Mouse (Mus musculus) liver, embryonic 12.5 days (tissue): ENCODE measurements around the gene Gm19345. TPM values are rescaled to one million over a fixed set of nuclear protein-coding genes. Genes with fewer than 3 reads are reported as not detected.

ENCODE experiments used
- ATAC-seq: fragments of 200-750 bp; cut with Nextera tagmentation; 2 replicates; pipeline ENCODE4 v1.8.0; 2017; ENCODE audit warnings: moderate number of reproducible peaks, mild to moderate bottlenecking, moderate library complexity
- H3K27ac ChIP-seq: fragments of 300-500 bp; sonication (generic); 2 replicates; pipeline ENCODE4 v1.5.1; 2016; ENCODE audit warnings: mild to moderate bottlenecking
- H3K27me3 ChIP-seq: fragments of 300-500 bp; sonication (generic); replicated peaks from 2 replicates; pipeline ENCODE4 v1.6.1; 2016; ENCODE audit warnings: mild to moderate bottlenecking, moderate library complexity
- H3K36me3 ChIP-seq: fragments of 300-500 bp; sonication (generic); 2 replicates; pipeline ENCODE4 v1.6.1; 2016; ENCODE audit warnings: mild to moderate bottlenecking, moderate library complexity
- H3K4me1 ChIP-seq: fragments of 300-500 bp; sonication (generic); 2 replicates; pipeline ENCODE4 v1.6.1; 2016
- H3K4me2 ChIP-seq: fragments of 300-500 bp; sonication (generic); 2 replicates; pipeline ENCODE4 v1.6.1; 2016; ENCODE audit warnings: mild to moderate bottlenecking, moderate library complexity
- H3K4me3 ChIP-seq: fragments of 300-500 bp; sonication (generic); 2 replicates; pipeline ENCODE4 v1.5.1; 2016; ENCODE audit warnings: mild to moderate bottlenecking, moderate library complexity
- H3K9ac ChIP-seq: fragments of 300-500 bp; sonication (generic); 2 replicates; pipeline ENCODE4 v1.6.1; 2016; ENCODE audit warnings: mild to moderate bottlenecking, moderate library complexity
- H3K9me3 ChIP-seq: fragments of 300-500 bp; sonication (generic); replicated peaks from 2 replicates; pipeline ENCODE4 v1.6.1; 2016; ENCODE audit warnings: mild to moderate bottlenecking, moderate library complexity
- WGBS: fragments of 180-500 bp; shearing (Covaris S2); methylation state at CpG from one replicate; pipeline ENCODE4 v1.1.7; 2016; ENCODE audit not compliant: insufficient replicate concordance; 5-methylcytosine and 5-hydroxymethylcytosine counted together
- polyA plus RNA-seq: library from polyadenylated mRNA; unstranded; fragments of >200 nt; fragmentation: Nextera tagmentation; extraction: Ambion mirVana; gene quantifications from 2 replicates; pipeline ENCODE4 v1.2.1, GENCODE M21; 2016

Gene Gm19345
- polyA plus RNA-seq, 1 experiment from 2014 or later: not detected

- no peak overlapping the region for H3K4me3 ChIP-seq
- H3K4me2 ChIP-seq: no peak overlapping the region
- no peak for ATAC-seq
- WGBS: 57% methylated on average over 10 of the region's 10 CpGs
- H3K4me1 ChIP-seq: peaks cover 4% of the 10 kb centered on the region; the same call in 1 of the 2 replicates
- no peak overlapping the region for H3K27ac ChIP-seq
- no peak overlapping the region for H3K9ac ChIP-seq
- no peaks in the 10 kb centered on the region for H3K36me3 ChIP-seq
- no peaks in the 10 kb centered on the region for H3K9me3 ChIP-seq
- peaks cover 8% of the 10 kb centered on the region; the same call in 1 of the 2 replicates for H3K27me3 ChIP-seq
These were observed 7.9 kb downstream of the Gm19345 start for GRCm38 (mm10) chr7:19859740-19860139.

GRCm38 (mm10) chr7:19861199-19861598 lies 9.4 kb downstream of the Gm19345 start, which contains the start of gene Ceacam16:
Ceacam16 (minus strand) TSS chr7:19861299.
- Histone ChIP-seq H3K9me3 (no peaks in the 10 kb centered on the region), H3K27me3 (peaks cover 6% of the 10 kb centered on the region; the same call in 1 of the 2 replicates), H3K36me3 (no peaks in the 10 kb centered on the region), H3K4me2 (no peak within 1 kb of the TSS), H3K27ac (no peak within 1 kb of the TSS), H3K9ac (no peak within 1 kb of the TSS), H3K4me3 (no peak within 1 kb of the TSS), H3K4me1 (peaks cover 4% of the 10 kb centered on the region; the same call in 1 of the 2 replicates)
- 66% methylated on average over 9 of the region's 9 CpGs for WGBS
- no peak for ATAC-seq

- Histone ChIP-seq H3K27me3 (no peaks in the 10 kb centered on the region), H3K9me3 (no peaks in the 10 kb centered on the region), H3K4me3 (no peak overlapping the region), H3K4me1 (peaks cover 4% of the 10 kb centered on the region; the same call in 1 of the 2 replicates), H3K4me2 (no peak overlapping the region), H3K27ac (no peak overlapping the region), H3K9ac (no peak overlapping the region), H3K36me3 (no peaks in the 10 kb centered on the region)
- no peak for ATAC-seq
- 14% methylated on average over 2 of the region's 2 CpGs for WGBS
These were observed 12.4 kb downstream of the Gm19345 start for GRCm38 (mm10) chr7:19864241-19864640.

GRCm38 (mm10) chr7:19865246-19866036 lies 13.6 kb downstream of the Gm19345 start:
- H3K27ac ChIP-seq: no peak overlapping the region
- H3K36me3 ChIP-seq: no peaks in the 10 kb centered on the region
- peak; percentile 53 for ATAC-seq
- no peaks in the 10 kb centered on the region for H3K27me3 ChIP-seq
- H3K4me3 ChIP-seq: no peak overlapping the region
- no peak overlapping the region for H3K9ac ChIP-seq
- WGBS: 64% methylated on average over 8 of the region's 8 CpGs
- no peaks in the 10 kb centered on the region for H3K9me3 ChIP-seq
- H3K4me1 ChIP-seq: peaks cover 4% of the 10 kb centered on the region; the same call in 1 of the 2 replicates
- no peak overlapping the region for H3K4me2 ChIP-seq

GRCm38 (mm10) chr7:19866490-19866889 lies 14.7 kb downstream of the Gm19345 start:
- H3K4me1 ChIP-seq: peaks cover 7% of the 10 kb centered on the region
- no peak for ATAC-seq
- no peak overlapping the region for H3K4me2 ChIP-seq
- H3K9me3 ChIP-seq: no peaks in the 10 kb centered on the region
- H3K27ac ChIP-seq: no peak overlapping the region
- WGBS: 69% methylated on average over 6 of the region's 6 CpGs
- H3K36me3 ChIP-seq: no peaks in the 10 kb centered on the region
- H3K9ac ChIP-seq: no peak overlapping the region
- H3K27me3 ChIP-seq: no peaks in the 10 kb centered on the region
- no peak overlapping the region for H3K4me3 ChIP-seq

GRCm38 (mm10) chr7:19867751-19868399 lies 16.1 kb downstream of the Gm19345 start:
- no peak overlapping the region for H3K27ac ChIP-seq
- H3K27me3 ChIP-seq: no peaks in the 10 kb centered on the region
- no peak overlapping the region for H3K4me2 ChIP-seq
- H3K9me3 ChIP-seq: no peaks in the 10 kb centered on the region
- ATAC-seq: no peak
- H3K4me3 ChIP-seq: no peak overlapping the region
- H3K36me3 ChIP-seq: no peaks in the 10 kb centered on the region
- WGBS: 70% methylated on average over 16 of the region's 16 CpGs
- H3K9ac ChIP-seq: no peak overlapping the region
- H3K4me1 ChIP-seq: peaks cover 8% of the 10 kb centered on the region

- H3K4me2 ChIP-seq: 0 out of 2 replicates have a peak overlapping the region, but pooled peaks have one; percentile 8
- H3K27me3 ChIP-seq: no peaks in the 10 kb centered on the region
- peak; percentile 33; the same call in 1 of the 2 replicates for ATAC-seq
- H3K4me3 ChIP-seq: no peak overlapping the region
- WGBS: 21% methylated on average over 10 of the region's 10 CpGs
- no peaks in the 10 kb centered on the region for H3K36me3 ChIP-seq
- no peaks in the 10 kb centered on the region for H3K9me3 ChIP-seq
- no peak overlapping the region for H3K9ac ChIP-seq
- H3K4me1 ChIP-seq: peaks cover 7% of the 10 kb centered on the region
- no peak overlapping the region for H3K27ac ChIP-seq
These were observed 19.4 kb downstream of the Gm19345 start for GRCm38 (mm10) chr7:19871137-19871621.

- Histone ChIP-seq H3K9ac (no peak overlapping the region), H3K27me3 (no peaks in the 10 kb centered on the region), H3K4me1 (peaks cover 14% of the 10 kb centered on the region), H3K27ac (no peak overlapping the region), H3K4me3 (no peak overlapping the region), H3K9me3 (no peaks in the 10 kb centered on the region), H3K4me2 (no peak overlapping the region), H3K36me3 (no peaks in the 10 kb centered on the region)
- ATAC-seq: no peak
- 20% methylated on average over 5 of the region's 5 CpGs for WGBS
These were observed 20.3 kb downstream of the Gm19345 start for GRCm38 (mm10) chr7:19871943-19872601.

- Histone ChIP-seq H3K4me1 (peaks cover 17% of the 10 kb centered on the region), H3K4me2 (peak overlapping the region; percentile 23), H3K27me3 (no peaks in the 10 kb centered on the region), H3K36me3 (no peaks in the 10 kb centered on the region), H3K9me3 (no peaks in the 10 kb centered on the region), H3K27ac (no peak overlapping the region), H3K4me3 (no peak overlapping the region), H3K9ac (no peak overlapping the region)
- ATAC-seq: no peak
- 23% methylated on average over 13 of the region's 13 CpGs for WGBS
These were observed 24.3 kb downstream of the Gm19345 start for GRCm38 (mm10) chr7:19875948-19876682.

- Histone ChIP-seq H3K4me1 (peaks cover 12% of the 10 kb centered on the region), H3K4me3 (no peak overlapping the region), H3K4me2 (peak overlapping the region; percentile 23), H3K27ac (no peak overlapping the region), H3K36me3 (no peaks in the 10 kb centered on the region), H3K9ac (no peak overlapping the region), H3K9me3 (no peaks in the 10 kb centered on the region), H3K27me3 (no peaks in the 10 kb centered on the region)
- WGBS: 17% methylated on average over 14 of the region's 14 CpGs
- peak; percentile 54 for ATAC-seq
These were observed 25.1 kb downstream of the Gm19345 start for GRCm38 (mm10) chr7:19876781-19877425.

- Histone ChIP-seq H3K4me3 (no peak overlapping the region), H3K27ac (no peak overlapping the region), H3K27me3 (no peaks in the 10 kb centered on the region), H3K9me3 (no peaks in the 10 kb centered on the region), H3K36me3 (no peaks in the 10 kb centered on the region), H3K9ac (no peak overlapping the region), H3K4me2 (no peak overlapping the region), H3K4me1 (peaks cover 12% of the 10 kb centered on the region)
- 68% methylated on average over 8 of the region's 8 CpGs for WGBS
- no peak for ATAC-seq
These were observed 29.0 kb downstream of the Gm19345 start for GRCm38 (mm10) chr7:19880754-19881153.
